Mouse (Mus musculus): ENCODE measurements around the gene Foxp1.

The Foxp1 gene

DNA sequence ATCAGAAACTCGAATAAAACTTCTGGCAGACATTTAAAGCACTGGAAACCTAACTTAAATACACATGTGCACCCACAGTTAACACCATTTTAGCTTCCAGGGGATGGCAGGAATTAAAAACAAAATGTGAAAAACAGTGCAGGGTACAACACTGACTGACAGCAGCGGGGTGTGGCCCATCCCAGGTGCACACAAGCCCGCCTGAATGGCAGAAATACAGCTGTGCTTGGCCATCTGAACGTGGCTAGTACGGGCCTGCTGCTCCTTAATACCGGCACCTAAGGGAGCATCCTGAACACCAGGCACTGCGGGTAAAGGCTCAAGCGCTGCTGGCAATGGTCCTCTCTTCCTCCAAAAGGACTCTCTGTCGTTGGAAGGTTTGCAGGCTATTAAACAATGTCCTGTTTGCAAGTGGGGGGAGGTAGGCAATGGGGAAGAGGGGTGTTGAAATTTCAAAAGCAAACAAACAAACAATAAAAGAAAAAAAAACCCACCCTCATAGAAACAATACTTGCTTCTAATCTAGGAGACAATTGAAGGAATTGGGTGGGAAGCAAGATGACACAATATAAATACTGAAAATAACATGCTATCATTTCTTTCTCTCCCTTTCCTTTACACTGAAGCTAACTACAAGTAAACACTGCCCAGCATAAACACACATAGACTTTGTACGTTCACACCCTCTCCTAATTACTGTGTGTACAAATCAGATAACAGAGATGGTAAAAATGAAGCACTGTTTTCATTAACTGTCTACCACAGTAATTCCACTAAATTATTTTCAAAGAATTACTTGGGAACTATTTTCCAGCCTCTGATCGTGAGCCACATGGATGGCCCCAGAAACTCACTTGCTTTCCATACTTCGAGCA lies 501.7 kb downstream of the Foxp1 start:
- no peak for DNase-seq (ENCODE audit: low spot score in 2 of 2)

DNA sequence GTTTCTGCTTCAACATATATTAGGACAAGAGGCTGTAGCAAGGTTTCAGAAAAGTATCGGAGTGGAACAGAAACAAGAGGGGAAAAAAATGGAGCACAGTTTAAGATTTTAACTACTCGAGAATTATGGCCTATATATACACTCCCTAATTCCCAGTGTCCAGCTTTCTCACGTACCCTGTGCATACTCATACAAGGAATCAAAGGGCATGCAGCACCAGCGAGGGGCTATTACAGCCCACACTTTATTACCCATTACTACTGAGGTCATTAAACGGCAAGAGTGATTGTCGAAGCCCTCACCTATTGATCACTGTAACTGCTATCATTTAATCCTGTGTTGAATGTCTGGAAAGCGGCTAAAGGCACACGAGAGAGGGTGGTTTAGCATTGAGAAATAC lies 502.8 kb downstream of the Foxp1 start:
- no peak for DNase-seq (ENCODE audit: low spot score in 2 of 2)

DNA sequence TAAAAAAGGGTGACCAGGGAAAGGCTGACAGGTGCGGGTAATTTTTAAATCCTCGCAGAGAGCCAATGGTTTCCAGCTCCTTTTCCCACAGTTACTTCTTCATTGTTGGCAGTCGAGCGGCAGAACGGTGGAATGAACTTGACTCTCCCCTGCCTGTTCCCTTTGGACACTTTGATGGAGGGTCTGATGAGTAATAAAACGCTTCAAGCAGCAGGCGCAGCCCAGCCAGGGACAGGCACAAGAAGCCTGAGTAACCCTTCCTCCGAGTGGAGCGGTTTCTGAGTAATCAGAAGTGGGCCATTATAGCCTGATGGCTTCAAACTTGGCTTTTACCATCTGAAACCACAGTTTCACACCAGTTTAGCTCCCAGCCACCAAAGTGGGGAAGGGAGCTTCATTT lies 503.3 kb downstream of the Foxp1 start:
- DNase-seq (ENCODE audit: low spot score in 2 of 2): no peak

DNA sequence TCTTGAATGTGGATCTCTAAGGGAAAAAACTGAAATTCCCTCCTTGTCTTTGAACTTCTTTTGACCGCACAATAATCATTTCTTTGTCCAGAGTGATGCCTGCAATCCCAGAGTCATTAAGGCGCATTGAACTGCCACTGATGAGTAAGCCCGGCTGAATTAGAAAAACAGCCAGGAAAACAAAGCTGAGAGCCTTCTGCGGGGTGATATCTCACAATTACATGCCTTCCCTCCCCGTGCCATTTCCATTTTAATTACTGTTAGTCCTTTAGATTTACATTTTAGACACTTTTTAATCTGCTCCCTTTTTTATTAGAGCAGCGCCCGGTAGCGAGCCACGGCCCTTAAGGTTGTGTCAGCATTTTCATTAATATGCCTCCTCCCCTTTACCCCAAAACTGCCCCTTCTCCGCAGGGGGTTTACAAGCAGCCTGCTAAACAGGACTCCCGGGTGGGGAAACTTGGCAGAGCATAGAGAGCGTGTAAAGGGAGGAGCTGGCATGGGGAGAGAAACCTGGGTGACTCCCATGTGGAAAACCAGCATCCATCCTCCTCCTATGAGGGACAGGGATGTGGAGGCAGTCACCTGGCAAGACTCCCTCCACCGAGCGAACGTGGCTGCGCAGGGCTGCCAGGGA lies 508.5 kb downstream of the Foxp1 start:
- DNase-seq (ENCODE audit: low spot score in 2 of 2): no peak

DNA sequence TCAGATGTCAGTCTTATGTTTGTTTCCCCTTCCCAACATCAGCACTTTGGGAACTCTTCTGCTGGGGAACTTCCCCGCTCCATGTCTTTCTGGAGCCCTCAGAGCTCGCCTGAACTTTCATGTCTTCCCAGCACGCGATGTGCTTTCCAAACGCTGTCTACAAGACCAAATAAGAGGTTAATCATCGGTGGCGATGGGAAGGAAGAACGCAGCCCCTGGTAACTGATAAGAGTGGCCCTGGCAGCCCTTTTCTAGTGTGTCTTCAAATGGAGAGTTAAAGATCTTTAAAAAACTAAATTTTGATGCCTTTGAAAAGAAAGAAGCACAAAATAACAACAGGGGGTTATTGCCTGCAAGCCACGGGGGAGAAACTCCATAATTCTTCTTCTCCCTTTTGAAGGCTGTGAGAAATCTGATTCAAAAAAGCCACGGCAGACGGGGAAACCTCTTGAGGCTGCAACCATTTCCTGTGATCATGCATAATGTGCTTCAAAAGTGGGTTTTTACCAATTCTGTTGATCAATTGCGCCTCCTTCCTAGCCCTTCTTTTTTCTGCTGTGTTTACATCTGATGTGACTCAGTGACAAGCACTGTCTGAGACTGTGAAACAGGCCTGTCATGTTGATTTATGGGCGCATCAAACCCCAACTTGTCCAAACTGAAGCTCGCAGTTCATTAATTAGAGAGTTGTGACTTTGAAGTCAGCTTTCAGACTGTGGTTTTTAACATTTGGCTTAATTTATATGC lies 509.2 kb downstream of the Foxp1 start:
- no peak for DNase-seq (ENCODE audit: low spot score in 2 of 2)

DNA sequence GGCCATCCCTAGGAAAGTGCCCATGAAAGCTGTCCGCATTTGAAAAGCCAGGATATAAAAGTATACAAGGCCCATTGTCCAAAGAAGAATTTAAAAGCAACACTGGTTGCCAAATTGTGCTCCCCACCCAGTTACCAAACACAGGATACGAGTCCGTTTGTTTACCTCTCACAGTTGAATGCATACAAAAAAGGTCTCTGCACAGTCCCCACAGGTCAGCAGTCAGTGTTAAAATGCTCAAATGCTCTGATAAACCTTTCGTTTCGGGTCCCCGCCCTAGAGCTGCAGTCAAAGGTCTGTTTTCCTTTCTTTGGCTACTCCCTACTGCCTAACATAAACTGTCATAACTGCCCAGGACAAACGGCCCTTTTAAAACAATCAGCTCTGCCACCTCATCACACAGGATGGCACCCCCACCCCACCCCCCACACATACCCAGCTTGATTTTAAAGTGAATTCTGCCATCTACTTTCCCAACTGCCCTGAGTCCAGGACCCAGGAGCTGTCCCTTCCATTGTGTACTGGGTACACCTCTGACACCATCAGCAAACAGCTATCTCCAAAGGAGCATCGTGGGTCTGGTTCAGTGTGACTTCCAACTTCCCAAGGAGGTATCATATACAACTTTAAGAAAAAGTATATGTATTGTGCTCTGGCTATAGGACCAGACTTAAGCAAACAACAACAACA lies 510.5 kb downstream of the Foxp1 start:
- no peak for DNase-seq (ENCODE audit: low spot score in 2 of 2)

DNA sequence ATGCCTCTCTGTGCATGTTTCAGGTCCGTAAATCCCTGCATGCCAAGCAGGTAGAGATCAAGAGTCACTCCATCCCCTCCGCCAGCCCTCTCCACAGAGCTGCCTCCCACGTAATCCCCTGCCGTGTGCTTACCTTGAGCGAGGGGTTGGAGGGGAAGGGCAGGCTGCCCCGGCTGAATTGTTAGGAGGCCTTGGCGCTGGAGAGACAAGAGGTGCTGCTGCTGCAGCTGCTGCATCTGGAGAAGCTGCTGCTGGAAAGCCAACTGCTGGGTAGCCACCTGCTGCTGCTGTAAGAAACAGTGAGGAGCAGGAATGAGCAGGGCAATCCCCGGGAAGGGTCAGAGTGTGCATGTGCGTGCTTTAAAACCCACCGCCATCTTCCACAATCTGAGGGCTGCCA lies 512.8 kb downstream of the Foxp1 start:
- no peak for DNase-seq (ENCODE audit: low spot score in 2 of 2)

DNA sequence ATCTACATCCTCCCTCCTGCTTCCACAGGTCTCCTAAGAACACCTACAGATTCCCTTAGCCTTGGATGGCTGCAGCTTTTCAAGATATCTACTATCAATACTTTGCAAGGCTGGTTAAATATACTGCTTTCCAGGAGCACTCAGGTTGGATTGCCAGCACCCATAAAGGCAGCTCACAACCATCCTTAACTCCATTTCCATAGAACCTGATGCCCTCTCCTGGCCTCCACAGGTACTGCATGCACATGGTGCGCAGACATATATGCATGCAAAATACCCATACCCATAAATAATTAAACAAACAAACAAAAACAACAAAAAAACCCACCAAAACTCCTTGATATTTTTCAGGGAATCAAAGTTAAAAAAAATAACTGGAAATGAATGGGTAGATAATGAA lies 514.0 kb downstream of the Foxp1 start:
- DNase-seq (ENCODE audit: low spot score in 2 of 2): no peak

DNA sequence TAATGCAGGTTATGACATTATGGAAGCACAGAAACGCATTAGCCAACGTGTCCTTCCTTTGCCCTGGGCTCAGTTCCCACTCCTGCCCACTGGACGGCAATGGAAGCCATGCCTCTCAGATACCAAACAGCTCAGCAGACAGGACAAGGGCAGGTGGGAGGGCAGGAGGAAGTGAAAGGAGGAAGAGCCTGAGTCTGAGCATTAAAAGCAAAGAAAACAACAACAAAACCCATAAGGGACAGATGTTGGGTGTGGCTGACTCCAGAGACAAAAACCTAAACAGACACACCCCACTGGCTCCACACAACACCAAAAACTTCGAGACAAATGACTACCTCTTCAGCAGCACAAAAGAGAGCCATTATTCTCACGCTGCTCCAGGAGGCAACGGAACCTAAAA lies 515.0 kb downstream of the Foxp1 start:
- no peak for DNase-seq (ENCODE audit: low spot score in 2 of 2)

DNA sequence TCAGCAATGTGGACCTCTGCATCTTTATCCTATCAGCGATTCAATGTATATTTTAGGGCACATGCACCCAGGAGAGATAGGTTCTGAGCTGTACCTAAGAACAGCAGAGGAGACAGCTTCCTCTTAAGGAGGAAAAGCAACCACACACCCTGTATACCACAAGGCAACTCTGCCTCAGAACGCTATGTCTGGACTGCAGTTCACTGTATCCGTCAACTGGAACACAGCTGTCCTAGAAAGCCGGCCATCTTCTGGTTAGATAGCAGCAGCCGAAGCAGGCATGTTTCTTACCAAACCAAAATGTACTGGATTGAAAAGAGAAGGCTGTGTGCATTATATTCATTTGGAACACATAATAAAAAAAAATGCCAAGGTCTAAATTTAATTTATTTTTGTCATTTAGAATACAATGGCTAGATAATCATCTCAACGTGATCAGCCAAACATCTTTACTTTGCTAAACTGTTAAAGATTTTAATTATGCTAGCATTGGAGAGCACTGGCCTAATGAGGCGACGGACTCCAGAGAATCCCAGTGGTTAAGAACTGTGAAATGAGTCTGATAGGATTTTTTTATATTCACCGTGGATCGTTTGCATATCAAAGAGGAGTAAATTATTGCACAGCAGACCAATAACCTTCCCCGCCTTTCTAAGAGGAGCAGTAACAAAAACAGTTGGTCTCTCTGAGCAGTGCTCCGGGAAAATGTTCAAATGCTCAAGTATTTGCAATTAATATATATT lies 518.1 kb downstream of the Foxp1 start:
- DNase-seq (ENCODE audit: low spot score in 2 of 2): no peak

DNA sequence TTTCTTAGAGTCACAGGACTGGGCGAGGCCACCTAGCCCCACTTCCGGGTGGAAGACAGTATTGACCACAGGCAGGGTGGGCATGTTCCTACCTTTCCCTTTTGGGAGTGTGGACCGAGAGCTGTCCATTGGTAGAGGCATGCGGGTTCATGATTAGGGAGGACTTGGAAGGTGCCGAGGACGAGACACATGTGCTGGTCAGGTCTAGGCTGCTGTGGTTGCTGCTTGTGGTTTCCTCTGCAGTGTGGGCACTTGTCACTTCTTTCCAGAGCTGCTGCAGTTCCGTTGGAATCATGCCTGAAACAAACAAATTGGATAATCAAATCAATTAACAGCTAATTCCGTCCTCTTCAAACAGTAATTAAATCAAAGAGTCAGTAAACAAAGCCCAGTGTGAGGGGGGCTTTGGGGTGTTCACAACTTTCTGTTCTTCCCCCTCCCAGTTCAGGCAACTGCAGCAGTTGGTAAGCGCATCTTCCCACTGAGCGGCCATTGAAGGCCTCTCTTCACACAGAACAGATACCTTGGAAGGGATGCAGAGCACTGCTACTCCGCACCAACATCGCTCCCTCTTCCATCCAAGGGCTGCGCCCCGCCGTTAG lies 519.3 kb downstream of the Foxp1 start:
- DNase-seq (ENCODE audit: low spot score in 2 of 2): no peak

DNA sequence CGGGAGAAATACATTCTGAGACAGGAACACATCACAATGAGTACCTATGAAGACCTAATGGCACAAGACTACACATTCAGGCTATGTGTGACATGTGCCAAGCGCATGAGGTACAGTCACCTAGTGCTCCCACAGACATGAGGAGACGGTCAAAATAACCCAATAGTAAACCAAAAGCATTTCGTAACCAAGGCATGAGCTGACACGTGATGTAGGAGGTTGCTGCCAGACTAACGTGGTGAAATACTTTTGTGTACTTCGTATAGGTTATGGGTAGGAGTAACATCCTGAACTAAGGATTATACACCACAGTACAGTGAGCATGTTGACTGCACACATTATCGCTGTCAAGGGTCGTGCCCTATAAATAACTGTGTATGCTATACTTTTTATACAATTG lies 520.9 kb downstream of the Foxp1 start:
- no peak for DNase-seq (ENCODE audit: low spot score in 2 of 2)

DNA sequence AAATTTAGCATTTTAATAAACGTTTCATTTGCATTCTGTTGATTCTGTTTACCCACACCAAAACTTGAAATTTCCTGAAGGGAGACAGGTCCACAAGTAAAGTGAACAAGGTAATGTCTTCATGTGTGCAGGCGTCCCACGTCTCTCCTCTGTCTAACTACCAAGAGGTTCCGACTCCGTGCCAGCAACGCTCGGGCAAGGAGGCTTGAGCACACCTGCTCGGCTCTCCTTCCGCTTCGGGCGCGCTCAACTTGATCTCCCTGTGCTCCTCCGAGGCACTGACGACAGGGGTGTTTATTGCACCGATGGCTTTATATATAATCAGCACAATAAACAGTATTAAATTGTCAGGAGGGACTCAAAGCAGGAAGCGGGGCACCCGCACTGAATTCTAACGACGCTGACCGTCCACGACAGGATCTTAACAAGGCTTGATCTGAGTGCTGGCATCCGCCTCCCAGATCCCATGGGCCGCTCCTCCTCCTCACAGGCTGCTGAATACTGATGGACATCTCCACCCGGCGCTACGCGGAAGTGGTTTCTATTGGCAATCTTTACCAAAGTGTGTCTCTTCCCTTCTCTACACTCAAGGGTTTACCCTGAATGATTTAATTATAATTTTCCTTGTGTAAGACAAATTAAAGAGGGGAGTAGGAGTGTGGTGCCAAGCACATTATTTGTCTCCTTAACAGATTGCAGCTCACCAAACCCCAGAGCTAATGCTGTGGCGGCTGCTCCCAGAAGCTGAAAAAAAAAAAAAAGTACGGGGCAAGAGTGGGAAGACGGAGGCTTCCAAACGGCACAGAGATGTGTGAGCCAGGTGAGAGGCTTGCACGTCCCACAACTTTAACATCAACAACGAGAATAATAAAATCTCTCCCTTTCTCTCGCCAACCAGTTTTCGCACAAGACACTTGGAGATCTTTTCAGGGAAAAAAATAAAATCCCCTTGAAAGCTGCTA lies 523.3 kb downstream of the Foxp1 start:
- no peak for DNase-seq (ENCODE audit: low spot score in 2 of 2)

DNA sequence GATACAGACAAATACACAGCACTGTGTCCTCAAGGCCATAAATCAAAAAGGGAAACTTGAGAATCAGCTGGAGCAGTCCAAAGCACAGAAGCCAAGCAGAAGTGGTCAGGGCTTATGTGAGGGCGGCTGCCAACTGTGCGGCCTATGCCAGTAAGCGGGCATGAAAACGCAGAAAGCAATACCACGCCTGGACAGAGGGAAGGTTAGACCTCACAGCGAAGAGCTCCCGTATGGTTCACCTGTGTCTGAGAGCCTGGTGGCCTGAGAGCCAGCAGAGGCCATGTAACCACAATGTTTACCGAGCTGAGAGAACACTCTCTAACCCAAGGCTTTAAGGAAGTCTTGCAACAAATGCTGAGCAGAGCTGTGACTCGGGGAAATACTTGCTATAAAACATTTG lies 524.8 kb downstream of the Foxp1 start:
- DNase-seq (ENCODE audit: low spot score in 2 of 2): no peak

DNA sequence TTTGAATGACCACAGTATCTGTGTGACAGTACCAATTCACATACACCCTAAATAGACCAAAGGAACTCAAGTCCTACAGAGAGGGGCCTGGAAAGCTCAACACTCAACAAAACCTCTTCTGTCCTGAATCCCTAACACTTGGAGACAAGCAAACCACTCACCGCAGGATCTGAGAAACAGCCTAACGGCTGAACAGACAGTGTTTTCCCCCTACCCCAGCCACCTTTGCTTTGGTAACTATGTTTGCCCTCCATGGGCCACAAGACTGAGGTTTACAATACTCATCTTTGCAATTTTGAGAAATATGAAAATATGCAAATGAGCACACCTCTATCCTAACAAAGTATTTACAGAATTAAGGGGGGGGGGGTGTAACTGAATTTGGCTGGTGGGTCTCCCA lies 525.7 kb downstream of the Foxp1 start:
- no peak for DNase-seq (ENCODE audit: low spot score in 2 of 2)

DNA sequence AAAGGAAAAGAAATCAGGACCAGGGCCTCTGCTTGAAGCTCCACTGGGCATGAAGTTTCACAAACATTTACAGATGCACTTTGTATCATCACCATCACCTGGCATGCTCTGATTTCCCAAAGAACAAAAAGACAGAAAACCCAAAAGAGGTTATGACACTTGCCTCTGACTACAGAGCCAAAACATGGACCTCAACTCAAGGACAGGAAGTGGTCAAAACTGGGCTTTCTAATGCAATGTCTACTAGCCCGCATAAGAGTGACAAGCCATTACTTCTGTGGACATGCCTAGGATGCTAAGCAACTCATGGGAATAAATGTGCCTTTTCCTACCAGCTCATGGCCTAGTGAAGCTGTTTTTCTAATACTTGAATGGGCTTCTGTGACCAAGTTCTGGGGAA lies 526.2 kb downstream of the Foxp1 start:
- no peak for DNase-seq (ENCODE audit: low spot score in 2 of 2)

DNA sequence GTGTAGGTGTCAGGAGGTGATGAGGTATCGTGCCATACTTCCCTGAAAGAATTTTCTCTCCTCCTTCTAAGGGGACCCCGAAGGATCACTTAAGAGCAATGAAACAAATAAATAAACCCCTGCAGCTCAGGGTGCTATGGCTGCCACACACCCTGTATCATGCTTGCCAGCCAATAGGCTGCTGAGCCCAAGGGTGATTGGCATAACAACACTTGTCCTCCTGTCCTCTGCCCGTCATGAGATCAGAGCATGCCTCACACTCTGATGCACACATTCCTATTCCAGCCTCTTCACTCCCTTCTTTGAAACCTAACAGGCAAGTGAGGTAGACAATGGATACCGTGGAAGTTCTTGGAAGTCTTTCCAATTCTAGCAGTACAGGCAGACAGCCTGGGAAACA lies 526.8 kb downstream of the Foxp1 start:
- no peak for DNase-seq (ENCODE audit: low spot score in 2 of 2)

DNA sequence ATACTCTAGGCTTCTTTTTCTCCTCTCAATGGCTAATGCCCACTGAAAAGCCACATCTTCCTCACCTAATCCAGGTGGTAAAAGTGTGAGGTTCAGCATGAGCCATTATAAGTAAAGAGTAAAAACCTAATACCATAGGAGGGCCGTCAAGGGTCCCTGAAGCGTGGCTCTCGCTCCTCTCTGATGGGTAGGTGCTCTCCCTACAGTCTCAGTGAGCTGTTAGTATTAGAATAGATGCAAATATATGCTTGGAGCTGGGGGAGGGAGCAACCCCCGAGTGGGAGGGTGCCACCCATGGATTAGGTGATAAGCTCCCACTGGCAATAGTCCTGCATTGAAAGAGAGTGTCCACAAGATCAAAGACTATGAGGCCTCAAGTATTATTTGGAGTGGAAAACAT lies 527.6 kb downstream of the Foxp1 start:
- DNase-seq (ENCODE audit: low spot score in 2 of 2): no peak

DNA sequence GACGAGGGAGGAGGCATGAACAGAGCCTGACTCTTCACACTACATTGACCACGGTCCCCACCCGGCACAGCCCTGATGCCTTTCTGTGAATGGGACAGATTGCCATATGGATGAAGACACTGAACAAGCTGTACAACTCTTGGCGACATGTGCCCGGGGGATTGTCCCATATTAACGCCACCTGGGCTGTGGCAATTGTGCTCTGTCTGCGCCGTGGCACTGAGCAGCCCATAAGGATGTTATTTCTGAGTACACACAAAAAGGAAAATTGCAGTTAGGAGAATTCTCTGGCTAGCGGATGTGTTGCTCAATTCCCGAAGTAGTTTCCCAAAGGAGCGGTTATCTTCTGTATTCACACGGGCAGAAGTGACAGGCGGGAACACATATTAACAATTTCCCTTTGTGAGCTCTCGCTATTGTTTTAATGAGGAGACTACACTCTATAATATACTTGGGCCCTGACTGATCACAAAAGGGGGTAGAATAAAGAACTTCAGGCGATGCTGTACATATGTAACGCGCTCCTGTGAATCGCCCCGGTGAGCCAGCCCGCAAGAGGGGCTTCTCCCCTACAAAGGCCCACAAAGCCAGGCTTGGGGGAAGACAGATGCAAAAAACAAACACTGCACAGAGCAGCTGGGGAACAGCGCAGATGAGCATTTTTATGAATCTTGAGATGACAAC lies 528.3 kb downstream of the Foxp1 start:
- no peak for DNase-seq (ENCODE audit: low spot score in 2 of 2)
